Comparison of ENCODE assay signal across 30 mouse cellular contexts in the genomic region with DNA sequence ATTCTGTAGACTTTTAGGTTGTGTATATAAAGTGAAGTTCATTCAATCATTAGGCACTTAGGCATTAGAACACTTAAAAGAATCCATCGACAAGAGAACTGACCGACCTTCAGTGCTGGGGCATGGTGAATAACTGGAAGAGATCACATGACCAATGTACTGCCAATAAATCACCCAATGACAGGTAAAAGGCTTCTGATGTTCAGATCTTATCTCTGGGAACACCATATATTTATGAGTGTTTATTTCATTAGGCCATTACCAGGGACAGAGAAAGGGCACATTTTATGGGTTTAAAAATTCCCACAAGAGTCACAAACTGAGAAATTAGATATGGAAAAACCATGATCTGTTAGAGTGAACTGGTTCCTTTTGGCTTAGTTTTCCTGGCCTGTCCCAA. TPM values are rescaled to one million over a fixed set of nuclear protein-coding genes. Genes with fewer than 3 reads are reported as not detected.
DNase-seq lines count a peak whose midpoint lies in the region; ATAC-seq and TF ChIP-seq lines count a peak whose summit lies in the region.
"Had no signal": no experiment of that assay in that cellular context is flagged by ENCODE, and none has a peak within 500 bp of the region (broad histone marks: within the 10 kb centered on the region; RNA-seq: fewer than 3 reads in every experiment).

No protein-coding gene starts in this region.

- H3K4me1 ChIP-seq in kidney, adult 2 months (ENCODE audit: control insufficient read depth, insufficient read depth, low read length): no peaks in the 10 kb centered on the region; the same call in 1 of the 2 replicates
- H3K4me1 ChIP-seq in kidney, postnatal 0 days (replicated peaks; ENCODE audit: insufficient read depth, low read length): 0 out of 2 replicates have a peak, but pooled peaks cover 3% of the 10 kb centered on the region
- no peaks in the 10 kb centered on the region for H3K4me1 ChIP-seq in stomach, embryonic 16.5 days (ENCODE audit: control insufficient read depth, insufficient read depth, low read length)
- no peaks in the 10 kb centered on the region for H3K4me1 ChIP-seq in stomach, postnatal 0 days (replicated peaks; ENCODE audit: control insufficient read depth, insufficient read depth)
- H3K4me1 ChIP-seq: embryonic facial prominence, embryonic 12.5 days; heart, embryonic 10.5 days; midbrain, embryonic 13.5 days; neural tube, embryonic 13.5 days had no signal

- no peaks in the 10 kb centered on the region for H3K36me3 ChIP-seq in kidney, adult 2 months (ENCODE audit: control insufficient read depth, insufficient read depth, low read length)
- H3K36me3 ChIP-seq in kidney, postnatal 0 days (ENCODE audit: insufficient read depth, low read length): no peaks in the 10 kb centered on the region
- H3K36me3 ChIP-seq in stomach, embryonic 16.5 days (ENCODE audit: control insufficient read depth, insufficient read depth, low read length): no peaks in the 10 kb centered on the region
- no peaks in the 10 kb centered on the region for H3K36me3 ChIP-seq in stomach, postnatal 0 days (ENCODE audit: control insufficient read depth, insufficient read depth, low read length)
- H3K36me3 ChIP-seq: embryonic facial prominence, embryonic 12.5 days; heart, embryonic 10.5 days; liver, embryonic 12.5 days; midbrain, embryonic 13.5 days; neural tube, embryonic 13.5 days had no signal

- H3K27me3 ChIP-seq in kidney, adult 2 months (replicated peaks; ENCODE audit: control insufficient read depth, insufficient read depth, low read length): no peaks in the 10 kb centered on the region
- no peaks in the 10 kb centered on the region for H3K27me3 ChIP-seq in kidney, postnatal 0 days (ENCODE audit: insufficient read depth, low read length)
- H3K27me3 ChIP-seq in stomach, embryonic 16.5 days (ENCODE audit: control insufficient read depth, insufficient read depth, low read length): no peaks in the 10 kb centered on the region
- no peaks in the 10 kb centered on the region for H3K27me3 ChIP-seq in stomach, postnatal 0 days (ENCODE audit: control insufficient read depth, insufficient read depth, low read length)
- H3K27me3 ChIP-seq: embryonic facial prominence, embryonic 12.5 days; liver, embryonic 12.5 days; neural tube, embryonic 13.5 days had no signal

- no peak overlapping the region for H3K4me3 ChIP-seq in kidney, adult 2 months (ENCODE audit: insufficient read depth, low read depth, low read length)
- no peak overlapping the region for H3K4me3 ChIP-seq in kidney, postnatal 0 days (replicated peaks; ENCODE audit: low read depth, low read length)
- no peak overlapping the region for H3K4me3 ChIP-seq in stomach, embryonic 16.5 days (replicated peaks; ENCODE audit: low read length)
- H3K4me3 ChIP-seq in stomach, postnatal 0 days (ENCODE audit: low read depth, low read length): no peak overlapping the region
- H3K4me3 ChIP-seq: embryonic facial prominence, embryonic 12.5 days; heart, embryonic 10.5 days; liver, embryonic 12.5 days; megakaryocyte, embryonic 14.5 days; midbrain, embryonic 13.5 days; neural tube, embryonic 13.5 days had no signal

- H3K4me2 ChIP-seq in kidney, postnatal 0 days (ENCODE audit: low read length): no peak overlapping the region
- H3K4me2 ChIP-seq in stomach, embryonic 16.5 days (ENCODE audit: low read depth, low read length): no peak overlapping the region
- H3K4me2 ChIP-seq in stomach, postnatal 0 days (replicated peaks; ENCODE audit: low read depth): no peak overlapping the region
- H3K4me2 ChIP-seq: embryonic facial prominence, embryonic 12.5 days; liver, embryonic 12.5 days; midbrain, embryonic 13.5 days; neural tube, embryonic 13.5 days had no signal

- TF ChIP-seq EP300 in stomach, postnatal 0 days (optimal IDR thresholded peaks at IDR 0.05): no peak

- no peak overlapping the region for H3K9ac ChIP-seq in kidney, postnatal 0 days (ENCODE audit: low read depth, low read length)
- no peak overlapping the region for H3K9ac ChIP-seq in stomach, embryonic 16.5 days (ENCODE audit: low read length)
- no peak overlapping the region for H3K9ac ChIP-seq in stomach, postnatal 0 days (ENCODE audit: low read length)
- H3K9ac ChIP-seq: embryonic facial prominence, embryonic 12.5 days; liver, embryonic 12.5 days; liver, postnatal 0 days; midbrain, embryonic 13.5 days; neural tube, embryonic 13.5 days had no signal

- peak; percentile 35 for DNase-seq in kidney, adult 2 months
- DNase-seq in kidney, adult 18-20 months: no peak
- peak; percentile 52 for DNase-seq in kidney, postnatal 0 days (ENCODE audit: low spot score)
- DNase-seq in kidney, postnatal 10 days: no peak
- DNase-seq in stomach, postnatal 0 days (ENCODE audit: low spot score): no peak
- DNase-seq: adrenal gland, postnatal 25 days; B cell, adult 2 months; cerebellum, adult 11-12 months; cerebellum, adult 9-11 months; embryo, embryonic 11 days; gastrocnemius, postnatal 14 days; heart, postnatal 10 days; layer of hippocampus, postnatal 36 days; left cerebral cortex, postnatal 4 days; liver, postnatal 0 days; lung, postnatal 4 days; right cerebral cortex, postnatal 4 days had no signal

- no peaks in the 10 kb centered on the region for H3K9me3 ChIP-seq in kidney, postnatal 0 days (replicated peaks; ENCODE audit: low read length)
- H3K9me3 ChIP-seq in stomach, embryonic 16.5 days (replicated peaks; ENCODE audit: control insufficient read depth, low read length): no peaks in the 10 kb centered on the region
- H3K9me3 ChIP-seq in stomach, postnatal 0 days (ENCODE audit: control insufficient read depth, low read length): no peaks in the 10 kb centered on the region
- H3K9me3 ChIP-seq: embryonic facial prominence, embryonic 12.5 days; heart, embryonic 10.5 days; liver, embryonic 12.5 days; megakaryocyte, embryonic 14.5 days; midbrain, embryonic 13.5 days; neural tube, embryonic 13.5 days had no signal

- WGBS in kidney, adult 2 months: 29% methylated on average over 2 of the region's 2 CpGs
- 15% methylated on average over 2 of the region's 2 CpGs for WGBS in kidney, postnatal 0 days
- WGBS in stomach, embryonic 16.5 days: 34% methylated on average over 2 of the region's 2 CpGs
- WGBS in stomach, postnatal 0 days: 37% methylated on average over 2 of the region's 2 CpGs

- H3K27ac ChIP-seq in kidney, adult 2 months (ENCODE audit: insufficient read depth, low read depth, low read length): peak overlapping the region; percentile 19; the same call in 1 of the 2 replicates
- no peak overlapping the region for H3K27ac ChIP-seq in kidney, postnatal 0 days
- peak overlapping the region; percentile 19; the same call in 1 of the 2 replicates for H3K27ac ChIP-seq in stomach, embryonic 16.5 days (ENCODE audit: low read length)
- no peak overlapping the region for H3K27ac ChIP-seq in stomach, postnatal 0 days (replicated peaks)
- H3K27ac ChIP-seq: embryonic facial prominence, embryonic 12.5 days; heart, embryonic 10.5 days; liver, embryonic 12.5 days; midbrain, embryonic 13.5 days; neural tube, embryonic 13.5 days had no signal

- TF ChIP-seq CTCF in kidney, adult 2 months (conservative IDR thresholded peaks at IDR 0.05; ENCODE audit: insufficient read depth, insufficient read length, low read depth, low read length): no peak
- TF ChIP-seq CTCF in kidney, postnatal 0 days (IDR thresholded peaks at IDR 0.05; ENCODE audit: low read depth): no peak
- no peak for TF ChIP-seq CTCF in stomach, postnatal 0 days (IDR thresholded peaks at IDR 0.05; ENCODE audit: low read depth)

- ATAC-seq in kidney, postnatal 0 days (replicated peaks; ENCODE audit: low FRiP score, low read depth): no peak
- no peak for ATAC-seq in stomach, embryonic 16.5 days (ENCODE audit: insufficient read depth, low FRiP score)
- no peak for ATAC-seq in stomach, postnatal 0 days (ENCODE audit: low FRiP score, low TSS enrichment)
- ATAC-seq: forebrain, embryonic 14.5 days; hindbrain, embryonic 16.5 days; liver, embryonic 12.5 days; liver, postnatal 0 days; midbrain, embryonic 13.5 days had no signal

- no peak for TF ChIP-seq POLR2A in kidney, adult 2 months (IDR thresholded peaks at IDR 0.05; ENCODE audit: low read depth, low read length)

RNA-seq across cellular contexts. Expression of gene Gm10295, which starts 49.7 kb away (rescaled TPM):
- polyA plus RNA-seq in kidney, adult 2 months (2012; rRNA removed): not detected in 2 replicates
- polyA plus RNA-seq in kidney, postnatal 0 days (2015; fragmentation: Nextera tagmentation; extraction: Ambion mirVana): not detected in 2 replicates
- not detected in 2 replicates for polyA plus RNA-seq in stomach, embryonic 16.5 days (2015; fragmentation: Nextera tagmentation; extraction: Ambion mirVana)
- 0.07 TPM in 1 of 2 replicates, not detected in the other for polyA plus RNA-seq in stomach, postnatal 0 days (2015; fragmentation: Nextera tagmentation; extraction: Ambion mirVana)
- polyA plus RNA-seq: embryonic facial prominence, embryonic 12.5 days; forebrain, embryonic 14.5 days; heart, embryonic 10.5 days; hindbrain, embryonic 11.5 days; hindbrain, embryonic 16.5 days; large intestine, adult 2 months; limb, embryonic 14.5 days; liver, embryonic 12.5 days; liver, postnatal 0 days; midbrain, embryonic 13.5 days; neural tube, embryonic 13.5 days; spleen, adult 2 months had no signal

Comparison
In these comparisons a context has a peak if more than half of its experiments do, and no peak if none do; other contexts are left out.
1. DNase-seq: peak in kidney, adult 2 months (single experiment) and kidney, postnatal 0 days (single experiment); none in kidney, adult 18-20 months (single experiment), kidney, postnatal 10 days (single experiment) and stomach, postnatal 0 days (single experiment).
2. H3K27ac ChIP-seq: peak in kidney, adult 2 months (single experiment) and stomach, embryonic 16.5 days (single experiment); none in kidney, postnatal 0 days (single experiment) and stomach, postnatal 0 days (single experiment).